Mouse (Mus musculus) frontal cortex, postnatal 25 days (tissue): Measurements from ENCODE around the gene Pcdh19.

Experiments used
- DNase-seq, 2 experiments: peaks; one replicate each; pipeline ENCODE4 v3.0.0; 2022; ENCODE audit warnings: low spot score in 2 of 2

The Pcdh19 gene

GRCm38 (mm10) chrX:133657308-133658302 lies 31.2 kb downstream of the Pcdh19 start:
- DNase-seq: no peak

GRCm38 (mm10) chrX:133655876-133656538 lies 32.8 kb downstream of the Pcdh19 start:
- DNase-seq: no peak

- no peak for DNase-seq
Measured at GRCm38 (mm10) chrX:133655196-133655595, 33.6 kb downstream of the Pcdh19 start.

GRCm38 (mm10) chrX:133653071-133653470 lies 35.7 kb downstream of the Pcdh19 start:
- DNase-seq: no peak

- DNase-seq: no peak
Measured at GRCm38 (mm10) chrX:133650379-133650778, 38.4 kb downstream of the Pcdh19 start.

- no peak for DNase-seq
Measured at GRCm38 (mm10) chrX:133647809-133648208, 41.0 kb downstream of the Pcdh19 start.

DNA sequence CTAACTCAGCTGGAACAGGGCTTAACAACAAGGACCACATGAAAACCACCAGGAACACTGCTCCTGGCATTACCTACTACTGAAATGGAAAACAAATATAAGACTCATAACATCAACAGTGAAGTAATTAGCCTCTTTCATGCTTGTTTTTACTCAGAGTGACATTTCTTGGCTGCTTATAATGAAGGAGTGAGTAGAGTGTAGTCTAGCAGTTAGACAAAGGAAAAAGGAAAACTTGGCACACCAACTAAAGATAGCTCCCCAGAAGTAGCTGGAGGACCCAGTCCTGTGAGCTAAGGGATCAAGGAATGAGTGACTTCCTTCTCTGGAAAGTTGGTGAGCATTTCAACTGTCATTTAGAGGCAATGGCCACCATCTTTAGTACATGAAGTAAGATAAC lies 49.3 kb downstream of the Pcdh19 start:
- no peak for DNase-seq

DNA sequence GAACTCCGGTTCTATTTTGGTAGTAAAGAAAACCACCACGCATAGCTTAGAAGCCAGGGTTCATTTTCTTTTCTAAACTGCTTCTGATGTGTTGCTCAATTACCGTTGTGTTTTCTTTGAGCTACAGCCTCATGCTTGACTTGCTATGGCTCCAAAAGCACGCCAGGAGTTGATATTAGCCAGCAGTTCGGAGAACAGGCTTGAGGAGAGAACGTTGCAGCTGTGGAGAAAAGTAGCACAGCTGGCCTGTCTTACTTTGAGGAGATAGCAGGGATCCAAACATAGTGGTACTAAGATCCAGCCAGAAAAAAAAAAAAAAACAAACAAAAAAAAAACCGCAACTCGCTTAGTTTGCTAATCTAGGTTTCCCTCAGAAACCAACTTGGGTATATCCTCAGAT lies 59.2 kb downstream of the Pcdh19 start:
- DNase-seq: no peak

- DNase-seq: no peak
Measured at GRCm38 (mm10) chrX:133618222-133618621, 70.6 kb downstream of the Pcdh19 start.

- no peak for DNase-seq
Measured at GRCm38 (mm10) chrX:133605828-133606227, 83.0 kb downstream of the Pcdh19 start.

GRCm38 (mm10) chrX:133604272-133604671 lies 84.5 kb downstream of the Pcdh19 start:
- no peak for DNase-seq

DNA sequence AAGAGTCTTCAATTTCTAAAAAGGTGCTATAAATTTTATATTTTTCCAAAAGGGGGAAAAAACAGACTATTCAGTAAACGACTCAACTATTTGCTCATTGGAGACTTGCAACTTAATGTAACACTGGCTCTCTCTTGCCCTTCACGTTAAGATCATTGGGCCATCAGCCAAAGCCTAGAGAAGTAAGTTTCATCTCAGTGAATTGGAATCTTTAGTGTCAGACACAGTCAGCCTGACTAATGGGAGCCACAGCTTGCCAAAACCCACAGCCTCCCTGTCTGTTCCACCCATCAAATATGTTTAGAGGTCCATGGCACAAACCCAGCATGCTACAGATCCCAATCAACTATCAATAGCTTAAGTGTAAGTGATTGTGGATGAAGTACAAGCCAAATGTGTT lies 86.7 kb downstream of the Pcdh19 start:
- no peak for DNase-seq

- DNase-seq: no peak
Measured at GRCm38 (mm10) chrX:133601658-133602057, 87.1 kb downstream of the Pcdh19 start.

- DNase-seq: no peak
Measured at GRCm38 (mm10) chrX:133601195-133601594, 87.6 kb downstream of the Pcdh19 start.

- DNase-seq: no peak
Measured at GRCm38 (mm10) chrX:133575601-133576382, 113.0 kb downstream of the Pcdh19 start.

DNA sequence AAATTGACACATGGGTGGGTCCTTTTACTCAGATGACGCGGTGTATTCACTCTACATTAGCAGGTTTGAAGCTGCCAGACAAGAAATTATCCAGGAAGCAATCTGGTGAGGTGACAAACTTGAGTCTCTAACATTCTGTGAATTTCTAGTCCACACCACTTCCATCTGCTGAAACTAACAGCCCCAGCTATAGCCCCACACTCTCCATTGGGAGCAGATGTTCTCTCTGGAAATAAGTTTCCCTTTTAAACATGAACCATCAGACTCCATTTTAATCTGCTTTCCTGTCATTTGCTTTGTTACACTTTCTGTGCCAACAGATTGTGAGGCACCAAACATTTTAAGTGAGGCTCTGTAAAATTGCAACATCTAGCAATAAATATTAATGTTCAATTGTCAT lies 123.4 kb downstream of the Pcdh19 start:
- DNase-seq: no peak
